Mouse (Mus musculus): ENCODE measurements around the gene Gng3. TPM values are rescaled to one million over a fixed set of nuclear protein-coding genes. Genes with fewer than 3 reads are reported as not detected.
A peak's percentile ranks its signal among the peaks of the same experiment; 100 is the strongest.

The Gng3 gene
- polyA plus RNA-seq, 1 experiment: 0.20 TPM

DNA sequence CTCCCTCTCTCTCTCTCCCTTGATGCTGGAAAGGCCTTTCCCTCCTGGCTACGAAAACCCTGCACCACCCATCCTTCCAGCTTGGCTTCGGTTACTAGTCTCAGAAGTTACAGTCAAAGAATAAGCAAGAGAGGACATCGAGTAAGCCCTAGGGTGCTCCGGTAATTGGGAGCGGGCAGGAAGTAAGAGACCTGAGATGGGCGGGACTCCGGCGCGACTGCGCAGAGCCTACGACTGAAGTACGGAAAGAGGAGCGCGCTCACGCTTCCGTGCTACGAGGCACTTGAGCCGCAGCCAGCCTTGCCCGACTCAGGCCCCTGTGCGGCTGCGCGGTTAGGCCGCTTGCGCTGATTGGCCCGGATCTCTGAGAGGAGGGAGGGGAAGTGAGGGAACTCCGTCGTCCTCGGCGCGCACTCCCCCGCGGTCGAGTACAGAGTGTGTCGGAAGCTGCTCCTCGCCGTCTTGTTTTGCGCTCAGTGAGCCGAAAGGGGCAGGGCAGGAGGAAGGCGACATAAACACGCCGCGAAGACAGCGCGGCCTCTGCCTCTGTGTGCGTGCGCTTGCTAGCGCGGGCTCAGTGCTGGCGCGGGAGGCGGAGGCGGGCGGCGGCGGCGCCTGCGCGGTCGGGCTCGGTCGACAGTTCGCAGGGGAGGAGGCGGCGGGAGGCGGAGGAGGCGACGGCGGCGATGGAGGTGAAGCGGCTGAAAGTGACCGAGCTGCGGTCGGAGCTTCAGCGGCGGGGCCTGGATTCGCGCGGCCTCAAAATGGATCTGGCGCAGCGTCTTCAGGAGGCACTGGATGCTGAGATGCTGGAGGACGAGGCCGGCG lies 19.2 kb downstream of the Gng3 start, which contains the start of gene Hnrnpul2:
Gene Hnrnpul2, plus strand, starts transcription at position 415 of the 828 bp plus-strand sequence.
- peak within 1 kb of the TSS; percentile 96 for H3ac ChIP-seq (ENCODE audit: control insufficient read depth, insufficient read length, low read depth)
- peaks cover 78% of the 10 kb centered on the region for H3K79me3 ChIP-seq (ENCODE audit: low read depth)
- H3K27me3 ChIP-seq (ENCODE audit: control insufficient read depth, insufficient read depth, insufficient read length): no peaks in the 10 kb centered on the region
- H3K79me2 ChIP-seq (ENCODE audit: control insufficient read depth, insufficient read depth): peaks cover 88% of the 10 kb centered on the region
- peaks cover 56% of the 10 kb centered on the region for H3K36me3 ChIP-seq (ENCODE audit: control insufficient read depth, insufficient read depth)
- TF ChIP-seq USF1 (IDR thresholded peaks at IDR 0.05; ENCODE audit: low read depth): no peak
- TF ChIP-seq MAX (IDR thresholded peaks at IDR 0.05): peak; percentile 60
- H3K4me3 ChIP-seq (ENCODE audit: insufficient read depth, poor library complexity, severe bottlenecking): peak within 1 kb of the TSS; percentile 99

DNA sequence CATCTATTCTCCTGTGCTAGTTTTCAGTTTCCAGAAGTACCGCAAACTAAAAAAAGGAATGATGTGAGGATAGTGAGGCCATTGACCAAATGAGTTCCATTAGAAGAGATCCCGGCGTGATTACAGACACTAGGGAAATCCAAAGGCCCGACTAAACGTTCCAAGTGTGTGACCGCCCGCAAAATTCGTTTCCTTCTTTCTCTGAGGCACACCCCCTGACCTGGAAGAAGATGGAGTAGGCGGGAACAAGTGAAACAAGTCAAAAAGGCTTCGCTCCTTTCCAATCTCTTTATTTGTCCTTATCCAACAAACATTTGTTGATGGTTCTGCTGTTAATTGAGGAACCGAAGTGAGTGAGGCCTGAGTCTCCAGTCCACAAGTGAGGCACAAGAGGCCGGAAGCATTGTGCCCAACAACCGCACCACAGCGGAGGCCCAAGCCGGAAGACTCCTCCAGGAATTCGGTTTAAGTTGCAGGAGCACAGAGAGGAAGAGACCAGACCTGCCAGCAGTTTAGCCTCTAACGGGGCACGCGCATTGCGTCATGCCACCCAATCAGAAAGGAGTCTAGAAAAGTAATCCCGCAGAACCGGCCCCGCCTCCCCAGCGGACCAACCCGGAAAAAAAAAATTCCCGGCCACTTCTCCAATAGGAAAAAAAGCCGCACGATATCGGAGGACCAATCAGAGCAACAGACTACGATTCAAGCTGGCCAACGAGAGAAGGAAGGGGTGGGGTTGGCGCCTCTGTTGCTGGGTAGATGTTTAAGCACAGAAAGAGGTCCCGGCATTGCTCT lies 20.0 kb downstream of the Gng3 start, which contains the start of gene Ttc9c:
Gene Ttc9c, minus strand, starts transcription at position 533 of the 795 bp plus-strand sequence.
- peak within 1 kb of the TSS; percentile 96 for H3ac ChIP-seq (ENCODE audit: control insufficient read depth, insufficient read length, low read depth)
- H3K79me2 ChIP-seq (ENCODE audit: control insufficient read depth, insufficient read depth): peaks cover 88% of the 10 kb centered on the region
- H3K4me3 ChIP-seq (ENCODE audit: insufficient read depth, poor library complexity, severe bottlenecking): peak within 1 kb of the TSS; percentile 99
- TF ChIP-seq MYOG (IDR thresholded peaks at IDR 0.05; ENCODE audit: control insufficient read depth, extremely low read depth, insufficient read length) (no peak), CEBPB (IDR thresholded peaks at IDR 0.05; ENCODE audit: low read depth) (peak; percentile 91), MYOD1 (IDR thresholded peaks at IDR 0.05; ENCODE audit: control insufficient read depth, insufficient read length, low read depth) (no peak), CTCF (IDR thresholded peaks at IDR 0.05; ENCODE audit: control insufficient read depth, insufficient read depth, insufficient read length) (no peak), MAX (IDR thresholded peaks at IDR 0.05) (peak; percentile 40), FOSL1 (IDR thresholded peaks at IDR 0.05; ENCODE audit: insufficient read depth, low read length, poor library complexity, severe bottlenecking) (no peak), USF1 (IDR thresholded peaks at IDR 0.05; ENCODE audit: low read depth) (peak; percentile 36)
- H3K79me3 ChIP-seq (ENCODE audit: low read depth): peaks cover 72% of the 10 kb centered on the region
- H3K27me3 ChIP-seq (ENCODE audit: control insufficient read depth, insufficient read depth, insufficient read length): no peaks in the 10 kb centered on the region
- peaks cover 55% of the 10 kb centered on the region for H3K36me3 ChIP-seq (ENCODE audit: control insufficient read depth, insufficient read depth)

DNA sequence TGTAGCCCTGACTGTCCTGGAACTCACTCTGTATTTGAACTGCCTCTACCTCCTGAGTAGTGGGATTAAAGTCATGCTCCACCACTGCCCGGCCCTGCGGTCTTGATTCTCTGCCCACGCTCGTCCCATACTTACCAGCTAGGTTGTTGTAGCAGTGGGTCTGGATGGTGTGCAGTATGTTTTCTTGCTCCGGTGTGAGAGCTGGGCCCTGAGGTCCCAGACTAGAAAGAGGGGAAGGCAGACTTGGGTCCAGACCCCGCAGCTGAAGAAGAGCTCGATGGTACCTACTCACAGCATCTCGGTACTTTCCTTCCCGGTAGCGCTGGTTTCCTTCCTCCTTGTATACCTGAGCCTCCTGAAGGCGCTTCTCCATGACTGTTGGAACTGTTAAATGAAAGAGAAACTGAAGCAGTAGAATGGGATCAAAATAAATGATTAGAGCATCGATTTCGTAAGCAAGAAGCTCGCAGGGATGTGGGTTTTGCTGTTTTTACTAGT lies 20.6 kb downstream of the Gng3 start:
- Histone ChIP-seq H3K27me3 (ENCODE audit: control insufficient read depth, insufficient read depth, insufficient read length) (no peaks in the 10 kb centered on the region), H3K36me3 (ENCODE audit: control insufficient read depth, insufficient read depth) (peaks cover 54% of the 10 kb centered on the region), H3K4me3 (ENCODE audit: insufficient read depth, poor library complexity, severe bottlenecking) (peak overlapping the region; percentile 99), H3K79me2 (ENCODE audit: control insufficient read depth, insufficient read depth) (peaks cover 88% of the 10 kb centered on the region), H3K79me3 (ENCODE audit: low read depth) (peaks cover 66% of the 10 kb centered on the region), H3ac (ENCODE audit: control insufficient read depth, insufficient read length, low read depth) (peak overlapping the region; percentile 96)
- TF ChIP-seq MYOG (IDR thresholded peaks at IDR 0.05; ENCODE audit: control insufficient read depth, extremely low read depth, insufficient read length) (no peak), CTCF (IDR thresholded peaks at IDR 0.05; ENCODE audit: control insufficient read depth, insufficient read depth, insufficient read length) (no peak), CEBPB (IDR thresholded peaks at IDR 0.05; ENCODE audit: low read depth) (no peak), MYOD1 (IDR thresholded peaks at IDR 0.05; ENCODE audit: control insufficient read depth, insufficient read length, low read depth) (no peak), MAX (IDR thresholded peaks at IDR 0.05) (no peak), FOSL1 (IDR thresholded peaks at IDR 0.05; ENCODE audit: insufficient read depth, low read length, poor library complexity, severe bottlenecking) (no peak), USF1 (IDR thresholded peaks at IDR 0.05; ENCODE audit: low read depth) (no peak)

DNA sequence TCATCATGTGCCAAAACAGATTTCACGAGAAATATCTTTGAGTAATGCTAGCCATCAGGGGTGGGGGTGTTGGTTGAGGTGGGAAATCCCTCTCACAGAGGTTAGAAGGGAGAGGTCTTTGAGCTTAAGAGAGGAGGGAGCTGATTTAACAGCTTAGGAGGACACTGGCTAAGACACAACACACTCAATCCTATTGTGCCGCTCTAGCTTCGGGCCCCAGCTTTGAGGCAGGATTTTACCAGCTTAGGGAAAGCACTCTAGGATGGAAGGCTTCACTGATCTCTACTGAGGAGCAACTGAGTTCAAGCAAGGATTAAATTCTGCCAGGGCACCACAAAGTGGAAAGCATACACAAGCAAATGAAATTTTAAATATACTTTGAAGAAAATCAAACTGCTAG lies 22.0 kb downstream of the Gng3 start:
- peak overlapping the region; percentile 28 for H3ac ChIP-seq (ENCODE audit: control insufficient read depth, insufficient read length, low read depth)
- TF ChIP-seq MAX (IDR thresholded peaks at IDR 0.05) (no peak), FOSL1 (IDR thresholded peaks at IDR 0.05; ENCODE audit: insufficient read depth, low read length, poor library complexity, severe bottlenecking) (no peak), USF1 (IDR thresholded peaks at IDR 0.05; ENCODE audit: low read depth) (no peak)
- H3K79me3 ChIP-seq (ENCODE audit: low read depth): peaks cover 52% of the 10 kb centered on the region
- H3K27me3 ChIP-seq (ENCODE audit: control insufficient read depth, insufficient read depth, insufficient read length): no peaks in the 10 kb centered on the region
- H3K4me3 ChIP-seq (ENCODE audit: insufficient read depth, poor library complexity, severe bottlenecking): no peak overlapping the region
- peaks cover 56% of the 10 kb centered on the region for H3K36me3 ChIP-seq (ENCODE audit: control insufficient read depth, insufficient read depth)
- H3K79me2 ChIP-seq (ENCODE audit: control insufficient read depth, insufficient read depth): peaks cover 88% of the 10 kb centered on the region

DNA sequence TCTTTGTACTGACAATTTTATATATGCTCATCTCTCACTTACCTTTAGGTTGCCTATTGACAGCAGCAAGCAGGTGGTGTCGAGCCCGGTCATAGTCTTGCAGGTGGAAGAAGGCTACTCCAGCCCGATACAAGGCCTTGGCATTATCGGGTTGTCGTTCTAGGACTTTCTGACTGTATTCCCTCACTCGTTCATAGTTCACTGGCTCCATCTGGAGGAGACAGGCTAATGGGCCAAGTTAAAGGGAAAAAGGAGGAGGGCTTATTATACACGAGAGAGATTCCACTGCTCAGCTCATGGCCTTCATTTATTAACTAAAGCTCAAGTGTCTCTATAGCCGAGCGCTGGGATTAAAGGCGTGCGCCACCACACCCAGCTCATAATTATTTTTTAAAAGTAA lies 23.2 kb downstream of the Gng3 start:
- no peak for TF ChIP-seq CEBPB (IDR thresholded peaks at IDR 0.05; ENCODE audit: low read depth)
- TF ChIP-seq MAX (IDR thresholded peaks at IDR 0.05): no peak
- no peak for TF ChIP-seq CTCF (IDR thresholded peaks at IDR 0.05; ENCODE audit: control insufficient read depth, insufficient read depth, insufficient read length)
- no peak for TF ChIP-seq FOSL1 (IDR thresholded peaks at IDR 0.05; ENCODE audit: insufficient read depth, low read length, poor library complexity, severe bottlenecking)
- TF ChIP-seq MYOG (IDR thresholded peaks at IDR 0.05; ENCODE audit: control insufficient read depth, extremely low read depth, insufficient read length): no peak
- no peak for TF ChIP-seq MYOD1 (IDR thresholded peaks at IDR 0.05; ENCODE audit: control insufficient read depth, insufficient read length, low read depth)
- no peak for TF ChIP-seq USF1 (IDR thresholded peaks at IDR 0.05; ENCODE audit: low read depth)
- Histone ChIP-seq H3K79me3 (ENCODE audit: low read depth) (peaks cover 46% of the 10 kb centered on the region), H3ac (ENCODE audit: control insufficient read depth, insufficient read length, low read depth) (no peak overlapping the region), H3K36me3 (ENCODE audit: control insufficient read depth, insufficient read depth) (peaks cover 61% of the 10 kb centered on the region), H3K4me3 (ENCODE audit: insufficient read depth, poor library complexity, severe bottlenecking) (no peak overlapping the region), H3K27me3 (ENCODE audit: control insufficient read depth, insufficient read depth, insufficient read length) (no peaks in the 10 kb centered on the region), H3K79me2 (ENCODE audit: control insufficient read depth, insufficient read depth) (peaks cover 77% of the 10 kb centered on the region)

Data from C2C12 (cell line).